Mouse (Mus musculus) limb, embryonic 15.5 days (tissue): Measurements from ENCODE around the gene Scn9a. TPM values are rescaled to one million over a fixed set of nuclear protein-coding genes. Genes with fewer than 3 reads are reported as not detected.
A peak's percentile ranks its signal among the peaks of the same experiment; 100 is the strongest.

Experiments used
- ATAC-seq: fragments of 200-750 bp; cut with Nextera tagmentation; 2 replicates; pipeline ENCODE4 v1.8.0; 2017; ENCODE audit warnings: low read depth, moderate TSS enrichment; ENCODE audit not compliant: insufficient number of reproducible peaks, low FRiP score, low TSS enrichment
- H3K27ac ChIP-seq: fragments of 300-500 bp; sonication (generic); 2 replicates; pipeline ENCODE4 v1.5.1; 2015; ENCODE audit warnings: moderate library complexity, mild to moderate bottlenecking, inconsistent platforms
- H3K27me3 ChIP-seq: fragments of 300-500 bp; sonication (generic); 2 replicates; pipeline ENCODE4 v1.6.1; 2015; ENCODE audit warnings: inconsistent platforms
- H3K36me3 ChIP-seq: fragments of 300-500 bp; sonication (generic); 2 replicates; pipeline ENCODE4 v1.6.1; 2015; ENCODE audit warnings: inconsistent platforms
- H3K4me1 ChIP-seq: fragments of 300-500 bp; sonication (generic); 2 replicates; pipeline ENCODE4 v1.6.1; 2015; ENCODE audit warnings: inconsistent platforms
- H3K4me2 ChIP-seq: fragments of 300-500 bp; sonication (generic); 2 replicates; pipeline ENCODE4 v1.6.1; 2015; ENCODE audit warnings: mild to moderate bottlenecking, inconsistent platforms
- H3K4me3 ChIP-seq: fragments of 300-500 bp; sonication (generic); 2 replicates; pipeline ENCODE4 v1.5.1; 2015; ENCODE audit warnings: mild to moderate bottlenecking, inconsistent platforms
- H3K9ac ChIP-seq: fragments of 300-500 bp; sonication (generic); 2 replicates; pipeline ENCODE4 v1.6.1; 2015; ENCODE audit warnings: inconsistent platforms
- H3K9me3 ChIP-seq: fragments of 300-500 bp; sonication (generic); 2 replicates; pipeline ENCODE4 v1.6.1; 2016; ENCODE audit warnings: inconsistent platforms
- WGBS: fragments of 180-500 bp; shearing (Covaris S2); methylation state at CpG from one replicate; pipeline ENCODE4 v1.1.7; 2015; 5-methylcytosine and 5-hydroxymethylcytosine counted together
- polyA plus RNA-seq: library from polyadenylated mRNA; unstranded; fragments of >200 nt; fragmentation: Nextera tagmentation; extraction: Ambion mirVana; gene quantifications from 2 replicates; pipeline ENCODE4 v1.2.1, GENCODE M21; 2015

Scn9a gene
- polyA plus RNA-seq, 1 experiment from 2014 or later = 0.36 TPM

DNA sequence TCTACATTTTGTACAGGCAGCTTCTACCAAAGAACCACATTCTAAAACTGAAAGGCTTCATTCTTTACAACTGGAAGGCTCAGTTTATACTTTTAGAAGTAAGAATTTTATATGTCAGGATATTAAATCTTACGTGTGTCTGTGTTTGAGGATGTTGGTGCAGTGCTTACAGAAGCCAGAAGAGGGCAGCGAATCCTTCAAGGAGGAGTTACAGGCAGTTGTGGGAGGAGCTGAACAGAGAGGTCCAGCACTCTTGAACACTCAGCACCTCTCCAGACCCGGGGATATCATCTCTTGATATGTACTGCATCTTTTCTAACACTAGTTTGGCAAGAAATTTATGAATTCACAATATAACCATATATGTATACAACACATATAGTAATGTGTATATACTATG, 114.8 kb downstream of the Scn9a start:
- Histone ChIP-seq H3K9ac (no peak overlapping the region), H3K9me3 (no peaks in the 10 kb centered on the region), H3K4me2 (no peak overlapping the region), H3K4me3 (no peak overlapping the region), H3K27ac (no peak overlapping the region), H3K27me3 (no peaks in the 10 kb centered on the region), H3K4me1 (no peaks in the 10 kb centered on the region), H3K36me3 (no peaks in the 10 kb centered on the region)
- ATAC-seq = no peak
- 63% methylated on average over 3 of the region's 3 CpGs for WGBS

GRCm38 (mm10) chr2:66511424-66511823, 123.3 kb downstream of the Scn9a start:
- WGBS = 60% methylated on average over 2 of the region's 2 CpGs
- Histone ChIP-seq H3K4me3 (no peak overlapping the region), H3K9ac (no peak overlapping the region), H3K36me3 (no peaks in the 10 kb centered on the region), H3K4me2 (no peak overlapping the region), H3K4me1 (no peaks in the 10 kb centered on the region), H3K27ac (no peak overlapping the region), H3K27me3 (no peaks in the 10 kb centered on the region), H3K9me3 (no peaks in the 10 kb centered on the region)
- ATAC-seq = no peak

GRCm38 (mm10) chr2:66508032-66508431, 126.7 kb downstream of the Scn9a start:
- no peak overlapping the region for H3K9ac ChIP-seq
- no peak overlapping the region for H3K27ac ChIP-seq
- H3K27me3 ChIP-seq = no peaks in the 10 kb centered on the region
- no peaks in the 10 kb centered on the region for H3K4me1 ChIP-seq
- ATAC-seq = no peak
- H3K9me3 ChIP-seq = no peaks in the 10 kb centered on the region
- H3K36me3 ChIP-seq = no peaks in the 10 kb centered on the region
- no peak overlapping the region for H3K4me2 ChIP-seq
- 81% methylated on average over 3 of the region's 3 CpGs for WGBS
- H3K4me3 ChIP-seq = no peak overlapping the region

DNA sequence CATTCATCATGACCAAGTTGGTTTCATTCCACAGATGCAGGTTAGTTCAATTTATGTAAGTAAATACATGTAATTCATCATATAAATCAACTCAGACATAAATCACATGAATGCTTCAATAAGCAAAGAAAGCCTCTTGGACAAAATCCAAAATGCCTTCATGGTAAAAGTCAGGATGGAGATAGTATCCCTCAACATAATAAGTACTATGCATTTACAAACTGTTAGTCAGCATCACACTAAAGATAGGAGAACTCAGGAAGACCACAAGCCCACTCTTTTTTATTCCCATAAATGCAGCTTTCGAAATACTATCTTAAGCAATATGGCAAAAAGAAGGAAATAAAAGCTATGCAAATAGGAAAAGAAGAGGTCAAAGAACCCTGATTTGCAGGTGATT, 127.1 kb downstream of the Scn9a start:
- WGBS = 89% methylated on average over 1 of the region's 1 CpGs
- no peak for ATAC-seq
- Histone ChIP-seq H3K4me2 (no peak overlapping the region), H3K27ac (no peak overlapping the region), H3K9me3 (no peaks in the 10 kb centered on the region), H3K4me3 (no peak overlapping the region), H3K27me3 (no peaks in the 10 kb centered on the region), H3K4me1 (no peaks in the 10 kb centered on the region), H3K9ac (no peak overlapping the region), H3K36me3 (no peaks in the 10 kb centered on the region)

DNA sequence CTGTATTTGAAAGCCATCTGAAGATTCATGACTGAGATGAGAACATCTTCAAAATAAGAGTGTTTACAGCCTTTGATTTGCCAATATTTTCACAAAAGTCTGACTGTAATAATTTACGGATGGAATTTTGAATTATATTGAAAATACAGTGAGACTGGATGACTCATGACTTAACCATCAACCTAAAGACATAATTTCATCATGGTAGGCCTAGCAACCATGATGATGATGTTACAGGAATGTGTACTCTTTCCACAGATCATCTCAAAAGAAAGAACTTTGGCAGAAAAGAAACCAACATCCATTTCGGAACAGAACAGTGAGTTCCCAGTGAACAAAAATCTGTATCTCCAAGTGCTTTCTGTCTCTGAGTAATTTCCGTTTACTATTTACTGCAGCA, 132.6 kb downstream of the Scn9a start:
- Histone ChIP-seq H3K27ac (no peak overlapping the region), H3K36me3 (no peaks in the 10 kb centered on the region), H3K9ac (no peak overlapping the region), H3K4me1 (no peaks in the 10 kb centered on the region), H3K9me3 (no peaks in the 10 kb centered on the region), H3K4me3 (no peak overlapping the region), H3K27me3 (no peaks in the 10 kb centered on the region), H3K4me2 (no peak overlapping the region)
- 82% methylated on average over 3 of the region's 3 CpGs for WGBS
- ATAC-seq = no peak

DNA sequence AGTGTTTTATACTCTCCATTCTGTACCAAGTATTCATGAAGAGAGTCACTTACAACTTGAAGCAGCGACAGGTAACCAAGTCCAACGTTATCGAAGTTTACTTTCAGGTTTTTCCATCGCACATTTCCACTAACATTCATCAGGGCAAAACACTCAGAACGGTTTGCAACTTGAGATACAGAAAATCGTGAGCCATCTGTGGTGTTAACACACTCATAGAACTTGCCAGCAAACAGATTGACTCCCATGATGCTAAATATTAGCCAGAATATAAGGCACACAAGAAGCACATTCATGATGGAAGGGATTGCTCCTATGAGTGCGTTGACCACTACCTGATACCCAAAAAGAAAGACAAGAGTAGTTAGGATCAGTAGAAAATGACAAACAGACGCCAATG, 140.2 kb downstream of the Scn9a start:
- no peak for ATAC-seq
- no peak overlapping the region for H3K9ac ChIP-seq

DNA sequence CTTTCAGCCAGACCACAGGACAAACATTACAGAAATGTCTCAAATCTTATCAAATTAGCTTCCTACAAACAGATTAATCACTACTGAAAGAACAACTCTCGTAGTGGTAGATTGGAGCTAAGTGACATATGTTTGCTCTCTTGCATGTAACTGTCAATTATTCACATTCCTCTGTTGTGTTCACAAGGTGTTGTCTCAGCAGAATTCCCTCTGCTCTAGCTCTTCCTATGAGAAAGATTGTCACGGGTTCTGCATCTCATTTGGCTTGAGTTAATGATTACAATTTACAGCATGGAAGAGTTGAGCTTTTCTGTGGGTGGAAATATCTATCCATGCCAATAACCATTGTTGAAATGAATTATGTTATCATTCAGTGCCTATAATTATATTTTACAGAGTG, 156.4 kb downstream of the Scn9a start:
- no peaks in the 10 kb centered on the region for H3K9me3 ChIP-seq
- no peak overlapping the region for H3K4me2 ChIP-seq
- WGBS = 69% methylated on average over 2 of the region's 2 CpGs
- H3K4me1 ChIP-seq = no peaks in the 10 kb centered on the region
- H3K27me3 ChIP-seq = no peaks in the 10 kb centered on the region
- no peak overlapping the region for H3K9ac ChIP-seq
- no peak overlapping the region for H3K27ac ChIP-seq
- no peak for ATAC-seq
- H3K4me3 ChIP-seq = no peak overlapping the region
- H3K36me3 ChIP-seq = no peaks in the 10 kb centered on the region

More for the DNA sequence above, 140.2 kb downstream of the Scn9a start:
- H3K27ac ChIP-seq = no peak overlapping the region
- no peaks in the 10 kb centered on the region for H3K4me1 ChIP-seq
- no peaks in the 10 kb centered on the region for H3K9me3 ChIP-seq
- no peaks in the 10 kb centered on the region for H3K36me3 ChIP-seq
- 81% methylated on average over 8 of the region's 8 CpGs for whole genome bisulfite sequencing
- H3K4me3 ChIP-seq = no peak overlapping the region
- H3K27me3 ChIP-seq = no peaks in the 10 kb centered on the region
- no peak overlapping the region for H3K4me2 ChIP-seq

- H3K9ac ChIP-seq = no peak overlapping the region
- no peak overlapping the region for H3K27ac ChIP-seq
- no peaks in the 10 kb centered on the region for H3K4me1 ChIP-seq
- 54% methylated on average over 3 of the region's 3 CpGs for WGBS
- H3K9me3 ChIP-seq = no peaks in the 10 kb centered on the region
- ATAC-seq = no peak
- H3K27me3 ChIP-seq = no peaks in the 10 kb centered on the region
- H3K36me3 ChIP-seq = no peaks in the 10 kb centered on the region
- H3K4me3 ChIP-seq = no peak overlapping the region
- H3K4me2 ChIP-seq = no peak overlapping the region
These were observed 161.5 kb downstream of the Scn9a start for GRCm38 (mm10) chr2:66473181-66473822.

DNA sequence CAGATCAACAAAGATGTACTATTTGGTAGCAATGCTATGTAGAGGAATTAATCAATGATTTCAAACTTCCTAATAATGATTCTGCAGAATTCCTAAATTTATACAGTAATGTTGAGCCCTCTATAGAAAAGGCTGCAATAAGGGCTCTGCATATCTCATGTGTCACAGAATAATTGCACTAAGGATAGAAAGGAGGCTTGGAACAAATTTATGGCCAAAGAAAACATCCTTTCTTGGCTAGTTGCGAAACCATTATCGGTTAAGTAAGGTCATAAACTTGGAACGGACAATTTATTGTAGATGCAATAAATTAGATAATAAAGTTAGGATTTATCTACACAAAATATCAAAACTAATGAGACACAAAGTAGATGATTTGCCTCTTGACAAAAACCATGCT, 169.3 kb downstream of the Scn9a start:
- Histone ChIP-seq H3K4me2 (no peak overlapping the region), H3K4me1 (no peaks in the 10 kb centered on the region), H3K9ac (no peak overlapping the region), H3K4me3 (no peak overlapping the region), H3K27ac (no peak overlapping the region), H3K27me3 (no peaks in the 10 kb centered on the region), H3K36me3 (no peaks in the 10 kb centered on the region), H3K9me3 (no peaks in the 10 kb centered on the region)
- no peak for ATAC-seq
- WGBS = 44% methylated on average over 3 of the region's 3 CpGs

GRCm38 (mm10) chr2:66464874-66465458, 169.8 kb downstream of the Scn9a start:
- no peak overlapping the region for H3K4me3 ChIP-seq
- H3K9me3 ChIP-seq = no peaks in the 10 kb centered on the region
- 78% methylated on average over 2 of the region's 2 CpGs for WGBS
- no peak overlapping the region for H3K4me2 ChIP-seq
- no peak overlapping the region for H3K27ac ChIP-seq
- no peak overlapping the region for H3K9ac ChIP-seq
- ATAC-seq = no peak
- no peaks in the 10 kb centered on the region for H3K27me3 ChIP-seq
- no peaks in the 10 kb centered on the region for H3K4me1 ChIP-seq
- H3K36me3 ChIP-seq = no peaks in the 10 kb centered on the region

- no peak overlapping the region for H3K9ac ChIP-seq
- H3K4me2 ChIP-seq = no peak overlapping the region
- 91% methylated on average over 6 of the region's 6 CpGs for WGBS
- no peaks in the 10 kb centered on the region for H3K27me3 ChIP-seq
- no peak overlapping the region for H3K27ac ChIP-seq
- no peaks in the 10 kb centered on the region for H3K4me1 ChIP-seq
- H3K4me3 ChIP-seq = no peak overlapping the region
- H3K36me3 ChIP-seq = no peaks in the 10 kb centered on the region
- ATAC-seq = no peak
- H3K9me3 ChIP-seq = no peaks in the 10 kb centered on the region
These were observed 170.8 kb downstream of the Scn9a start for GRCm38 (mm10) chr2:66463916-66464315.

- Histone ChIP-seq H3K9ac (no peak overlapping the region), H3K4me2 (no peak overlapping the region), H3K36me3 (no peaks in the 10 kb centered on the region), H3K27me3 (no peaks in the 10 kb centered on the region), H3K27ac (no peak overlapping the region), H3K4me3 (no peak overlapping the region), H3K9me3 (no peaks in the 10 kb centered on the region), H3K4me1 (no peaks in the 10 kb centered on the region)
- ATAC-seq = no peak
- WGBS = 87% methylated on average over 1 of the region's 1 CpGs
These were observed 172.3 kb downstream of the Scn9a start for GRCm38 (mm10) chr2:66462458-66462857.

DNA sequence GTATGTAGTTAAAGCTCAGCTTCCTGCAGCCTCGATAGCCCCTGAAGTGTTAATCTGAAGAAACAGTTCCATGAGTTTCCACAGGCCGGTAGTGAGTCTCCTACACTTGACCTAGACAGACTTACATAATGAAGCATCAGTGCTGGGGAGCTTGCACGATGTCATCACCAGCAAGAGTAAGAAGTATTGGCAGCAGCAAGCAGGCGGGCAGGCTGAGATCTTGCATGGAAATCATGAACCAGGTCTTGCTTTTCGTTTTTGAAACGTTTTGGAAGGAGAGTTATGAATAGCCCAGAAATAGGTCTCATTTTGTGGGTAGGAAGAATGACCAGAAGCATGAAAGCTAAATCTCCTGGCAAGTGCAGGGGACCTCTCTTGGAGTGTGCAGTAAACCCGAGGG, 194.1 kb downstream of the Scn9a start, which contains the start of gene Scn1a:
Gene Scn1a, minus strand, starts transcription at position 130 of the 400 bp plus-strand sequence.
- Histone ChIP-seq H3K4me1 (no peaks in the 10 kb centered on the region; the same call in 1 of the 2 replicates), H3K4me3 (peak within 1 kb of the TSS; percentile 23), H3K4me2 (peak within 1 kb of the TSS; percentile 45), H3K9me3 (no peaks in the 10 kb centered on the region), H3K27me3 (no peaks in the 10 kb centered on the region), H3K36me3 (no peaks in the 10 kb centered on the region), H3K27ac (no peak within 1 kb of the TSS), H3K9ac (no peak within 1 kb of the TSS)
- 12% methylated on average over 7 of the region's 7 CpGs for WGBS
- ATAC-seq = no peak
